Mouse (Mus musculus) liver, postnatal 0 days (tissue): ENCODE results near the gene Clrn1.

Source experiments
- CTCF ChIP-seq: sonication (generic); IDR thresholded peaks from 2 replicates; pipeline ENCODE4 v1.5.1; 2016; ENCODE audit warnings: antibody characterized with exemption, low read depth
- EP300 ChIP-seq: IDR thresholded peaks from 2 replicates; pipeline ENCODE4 v1.6.1; 2016; ENCODE audit warnings: antibody characterized with exemption, low read depth, mild to moderate bottlenecking

- TF ChIP-seq EP300 (no peak), CTCF (no peak)
Measured at GRCm38 (mm10) chr3:58814191-58814590, 70.9 kb downstream of the Clrn1 start.
